Mouse (Mus musculus): ENCODE measurements around the gene March9. TPM values are rescaled to one million over a fixed set of nuclear protein-coding genes. Genes with fewer than 3 reads are reported as not detected.
"Not testable (repeated sequence)": the region's sequence is repeated elsewhere in the genome, so short reads cannot be mapped to it uniquely, and the experiment has no call there.

March9 gene
- polyA plus RNA-seq, 1 experiment from 2014 or later = 0.07 TPM

DNA sequence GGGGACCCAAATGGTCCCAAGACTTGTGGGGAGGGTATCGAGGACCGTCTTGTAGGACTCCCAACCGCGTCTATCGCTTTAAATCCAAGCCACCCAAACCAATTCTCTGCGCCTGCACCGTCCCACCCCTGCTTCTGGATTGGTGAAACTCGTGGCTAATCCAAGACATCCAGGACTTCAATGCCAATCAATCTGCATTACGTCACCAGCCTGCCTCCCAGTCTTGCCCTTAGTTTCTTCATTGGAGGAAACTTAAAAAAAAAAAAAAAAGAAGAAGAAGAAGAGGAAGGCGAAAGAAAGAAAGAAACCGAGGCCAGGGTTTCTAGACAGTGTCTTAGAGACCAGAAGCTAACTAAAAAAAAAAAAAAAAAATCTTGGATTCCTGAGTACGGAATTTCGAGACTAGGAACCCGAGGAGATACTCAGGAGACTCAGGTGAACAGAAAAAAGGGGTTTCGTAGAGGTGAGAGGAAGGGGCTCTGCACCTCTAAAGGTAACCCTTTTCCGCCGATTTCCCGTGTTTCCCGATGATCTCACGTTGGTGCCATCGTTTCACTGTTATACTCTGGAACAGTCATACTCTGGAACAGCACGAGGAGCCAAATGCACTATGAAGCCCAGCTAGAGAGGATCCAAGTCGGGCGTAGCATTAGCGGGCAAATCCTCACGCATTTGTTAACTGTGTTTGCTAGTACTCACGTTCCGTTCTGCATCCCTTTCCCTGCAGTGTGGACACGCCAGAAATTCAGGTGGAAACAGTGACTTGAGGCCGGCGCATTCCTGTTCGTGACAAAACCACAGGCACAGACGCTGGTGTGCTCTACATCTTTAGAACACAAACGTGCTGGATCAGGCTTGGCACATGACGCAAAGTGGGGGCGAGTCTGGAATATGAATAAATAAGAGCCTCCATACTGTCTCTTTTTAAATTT, 10.5 kb upstream of the March9 start, which contains the start of gene Tspan31:
Gene Tspan31 (minus strand): TSS at position 75 of the 932 bp plus-strand sequence.
- Histone ChIP-seq H3K4me3 (replicated peaks) (peak within 1 kb of the TSS; percentile 73), H3K9me3 (replicated peaks) (no peaks in the 10 kb centered on the region), H3K36me3 (peaks cover 28% of the 10 kb centered on the region), H3K27ac (peak within 1 kb of the TSS; percentile 77), H3K27me3 (0 out of 2 replicates have a peak, but pooled peaks cover 5% of the 10 kb centered on the region), H3K4me1 (replicated peaks) (peaks cover 63% of the 10 kb centered on the region), H3K9ac (peak within 1 kb of the TSS; percentile 79), H3K4me2 (peak within 1 kb of the TSS; percentile 89)
- 1% methylated on average over 36 of the region's 36 CpGs for WGBS (ENCODE audit: insufficient replicate concordance)
- ATAC-seq (ENCODE audit: low read depth) (peak; percentile 87), DNase-seq (peak; percentile 87)

- ATAC-seq (ENCODE audit: low read depth) (peak; percentile 24), DNase-seq (no peak)
- Histone ChIP-seq H3K27ac (peak overlapping the region; percentile 77), H3K9me3 (replicated peaks) (no peaks in the 10 kb centered on the region), H3K4me2 (peak overlapping the region; percentile 89), H3K36me3 (peaks cover 37% of the 10 kb centered on the region), H3K9ac (peak overlapping the region; percentile 79), H3K4me3 (replicated peaks) (peak overlapping the region; percentile 73), H3K4me1 (replicated peaks) (peaks cover 65% of the 10 kb centered on the region), H3K27me3 (no peaks in the 10 kb centered on the region)
- WGBS (ENCODE audit: insufficient replicate concordance) = 6% methylated on average over 30 of the region's 30 CpGs
Measured at GRCm38 (mm10) chr10:127069281-127070189, 9.6 kb upstream of the March9 start.

- no peak for ATAC-seq (ENCODE audit: low read depth)
- Histone ChIP-seq H3K9ac (peak overlapping the region; percentile 79), H3K36me3 (peaks cover 39% of the 10 kb centered on the region), H3K27ac (peak overlapping the region; percentile 77), H3K4me2 (peak overlapping the region; percentile 89), H3K4me3 (replicated peaks) (peak overlapping the region; percentile 73), H3K4me1 (replicated peaks) (peaks cover 75% of the 10 kb centered on the region), H3K9me3 (replicated peaks) (no peaks in the 10 kb centered on the region), H3K27me3 (no peaks in the 10 kb centered on the region)
- DNase-seq = no peak
- WGBS (ENCODE audit: insufficient replicate concordance) = 39% methylated on average over 9 of the region's 9 CpGs
Measured at GRCm38 (mm10) chr10:127068360-127069038, 8.5 kb upstream of the March9 start.

DNA sequence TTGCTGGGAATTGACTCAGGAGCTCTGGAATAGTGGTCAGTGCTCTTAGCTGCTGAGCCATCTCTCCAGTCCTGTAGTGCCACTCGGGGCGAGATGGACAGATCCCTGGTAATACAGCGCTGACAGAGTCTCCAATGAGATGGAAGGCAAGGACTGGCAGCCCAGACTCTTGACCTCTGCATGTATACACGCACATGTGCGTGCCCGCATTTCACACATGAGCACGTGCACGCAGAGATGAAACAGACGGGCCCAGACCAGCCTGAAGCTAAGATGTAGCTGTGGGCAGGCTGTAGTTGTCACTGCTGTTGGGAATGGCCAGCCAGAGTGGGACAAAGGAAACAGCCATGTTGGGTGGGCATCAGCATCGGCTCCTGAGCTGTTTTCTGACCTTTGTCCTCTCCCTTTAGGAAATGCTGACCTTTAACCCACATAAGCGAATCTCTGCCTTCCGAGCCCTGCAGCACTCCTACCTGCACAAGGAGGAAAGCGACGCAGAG, 6.6 kb upstream of the March9 start:
- H3K9me3 ChIP-seq (replicated peaks) = no peaks in the 10 kb centered on the region
- H3K4me1 ChIP-seq (replicated peaks) = peaks cover 86% of the 10 kb centered on the region
- 0 out of 2 replicates have a peak overlapping the region, but pooled peaks have one; percentile 5 for H3K9ac ChIP-seq
- no peak overlapping the region for H3K4me3 ChIP-seq (replicated peaks)
- no peak for DNase-seq
- H3K36me3 ChIP-seq = peaks cover 39% of the 10 kb centered on the region
- no peak for ATAC-seq (ENCODE audit: low read depth)
- peaks cover 12% of the 10 kb centered on the region for H3K27me3 ChIP-seq
- H3K27ac ChIP-seq = peak overlapping the region; percentile 45
- 84% methylated on average over 14 of the region's 14 CpGs for WGBS (ENCODE audit: insufficient replicate concordance)
- no peak overlapping the region for H3K4me2 ChIP-seq

- Histone ChIP-seq H3K4me1 (replicated peaks) (peaks cover 81% of the 10 kb centered on the region), H3K27ac (no peak overlapping the region), H3K9me3 (replicated peaks) (no peaks in the 10 kb centered on the region), H3K9ac (peak overlapping the region; percentile 8; the same call in 1 of the 2 replicates), H3K4me2 (no peak overlapping the region), H3K4me3 (replicated peaks) (no peak overlapping the region), H3K36me3 (peaks cover 39% of the 10 kb centered on the region), H3K27me3 (peaks cover 18% of the 10 kb centered on the region)
- ATAC-seq (ENCODE audit: low read depth) (no peak), DNase-seq (no peak)
- WGBS (ENCODE audit: insufficient replicate concordance) = 49% methylated on average over 9 of the region's 9 CpGs
Measured at GRCm38 (mm10) chr10:127065981-127066380, 6.0 kb upstream of the March9 start.

DNA sequence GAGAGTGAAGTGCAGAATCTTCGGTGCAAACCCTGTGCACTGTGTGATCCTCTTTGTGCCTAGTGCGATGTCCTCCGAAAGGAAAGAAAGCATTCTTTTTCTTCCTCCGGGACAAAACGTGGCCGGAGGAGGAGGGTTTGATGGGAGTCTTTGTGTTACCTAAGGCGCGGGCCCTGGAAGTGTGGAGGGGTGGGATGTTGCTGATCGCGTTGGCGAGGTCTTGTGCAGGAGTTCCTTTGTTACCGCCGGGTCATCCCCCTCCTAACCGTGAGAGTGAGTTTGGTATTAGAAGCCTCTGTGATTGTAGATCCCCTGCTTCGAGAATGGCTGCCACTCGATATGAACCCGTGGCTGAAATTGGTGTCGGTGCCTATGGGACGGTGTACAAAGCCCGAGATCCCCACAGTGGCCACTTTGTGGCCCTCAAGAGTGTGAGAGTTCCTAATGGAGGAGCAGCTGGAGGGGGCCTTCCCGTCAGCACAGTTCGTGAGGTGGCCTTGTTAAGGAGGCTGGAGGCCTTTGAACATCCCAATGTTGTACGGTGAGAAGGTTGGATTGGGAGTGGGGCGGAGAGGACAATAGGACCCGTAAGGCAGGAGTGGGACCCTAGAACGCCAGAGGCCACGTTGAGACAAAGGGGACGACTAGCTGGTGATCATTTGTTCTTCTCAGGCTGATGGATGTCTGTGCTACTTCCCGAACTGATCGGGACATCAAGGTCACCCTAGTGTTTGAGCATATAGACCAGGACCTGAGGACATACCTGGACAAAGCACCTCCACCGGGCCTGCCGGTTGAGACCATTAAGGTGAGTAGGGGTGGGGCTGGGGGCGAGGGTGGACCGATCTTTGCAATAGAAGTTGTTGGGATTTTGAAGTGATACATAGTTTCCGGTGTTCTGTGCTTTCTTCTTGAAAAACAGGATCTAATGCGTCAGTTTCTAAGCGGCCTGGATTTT, 4.2 kb upstream of the March9 start:
- H3K27me3 ChIP-seq = peaks cover 36% of the 10 kb centered on the region
- ATAC-seq (ENCODE audit: low read depth) = peak; percentile 2
- WGBS (ENCODE audit: insufficient replicate concordance) = 11% methylated on average over 36 of the region's 37 CpGs
- H3K4me1 ChIP-seq (replicated peaks) = peaks cover 82% of the 10 kb centered on the region
- peak overlapping the region; percentile 91 for H3K9ac ChIP-seq
- peak overlapping the region; percentile 95 for H3K4me2 ChIP-seq
- H3K27ac ChIP-seq = peak overlapping the region; percentile 78
- H3K4me3 ChIP-seq (replicated peaks) = peak overlapping the region; percentile 80
- no peaks in the 10 kb centered on the region for H3K9me3 ChIP-seq (replicated peaks)
- H3K36me3 ChIP-seq = peaks cover 39% of the 10 kb centered on the region
- DNase-seq = no peak

DNA sequence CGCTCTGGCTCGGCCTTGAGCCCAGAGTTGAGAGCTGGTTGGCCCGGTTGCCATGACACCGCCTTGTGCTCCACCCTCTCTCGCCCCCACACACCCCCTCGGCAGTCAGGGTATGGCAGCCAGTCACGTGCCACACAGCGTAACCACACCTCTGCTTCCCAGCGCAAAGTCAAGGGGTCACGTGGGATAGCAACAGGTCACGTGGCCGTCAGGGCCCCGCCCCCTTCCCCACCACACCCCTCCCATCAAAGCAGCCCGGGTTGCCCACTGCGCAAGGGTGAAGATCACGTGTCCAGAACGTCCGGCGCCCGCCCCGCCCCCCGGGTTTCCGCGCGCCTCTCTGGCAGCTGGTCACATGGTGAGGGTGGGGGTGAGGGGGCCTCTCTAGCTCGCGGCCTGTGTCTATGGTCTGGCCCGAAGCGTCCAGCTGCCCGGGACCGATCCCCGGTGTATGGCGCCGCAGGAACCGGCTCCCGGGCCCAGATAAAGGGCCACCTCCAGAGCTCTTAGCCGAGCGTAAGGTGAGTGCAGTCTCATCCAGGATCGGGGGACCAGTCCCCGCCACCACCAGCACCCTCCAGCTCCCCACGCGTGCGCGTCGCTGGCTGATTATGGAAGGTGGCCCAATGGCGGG, 3.4 kb upstream of the March9 start, which contains the start of gene Cdk4:
Gene Cdk4 (plus strand): TSS at position 296 of the 634 bp plus-strand sequence.
- Histone ChIP-seq H3K36me3 (peaks cover 39% of the 10 kb centered on the region), H3K9me3 (replicated peaks) (no peaks in the 10 kb centered on the region), H3K4me2 (peak within 1 kb of the TSS; percentile 95), H3K4me3 (replicated peaks) (peak within 1 kb of the TSS; percentile 80), H3K4me1 (replicated peaks) (peaks cover 81% of the 10 kb centered on the region), H3K27ac (peak within 1 kb of the TSS; percentile 78), H3K9ac (peak within 1 kb of the TSS; percentile 91), H3K27me3 (peaks cover 44% of the 10 kb centered on the region)
- peak; percentile 87 for ATAC-seq (ENCODE audit: low read depth)
- 0% methylated on average over 46 of the region's 46 CpGs for WGBS (ENCODE audit: insufficient replicate concordance)
- peak; percentile 94 for DNase-seq

GRCm38 (mm10) chr10:127062503-127062902, 2.5 kb upstream of the March9 start:
- 58% methylated on average over 5 of the region's 5 CpGs for WGBS (ENCODE audit: insufficient replicate concordance)
- ATAC-seq (ENCODE audit: low read depth) = no peak
- peak overlapping the region; percentile 95 for H3K4me2 ChIP-seq

DNA sequence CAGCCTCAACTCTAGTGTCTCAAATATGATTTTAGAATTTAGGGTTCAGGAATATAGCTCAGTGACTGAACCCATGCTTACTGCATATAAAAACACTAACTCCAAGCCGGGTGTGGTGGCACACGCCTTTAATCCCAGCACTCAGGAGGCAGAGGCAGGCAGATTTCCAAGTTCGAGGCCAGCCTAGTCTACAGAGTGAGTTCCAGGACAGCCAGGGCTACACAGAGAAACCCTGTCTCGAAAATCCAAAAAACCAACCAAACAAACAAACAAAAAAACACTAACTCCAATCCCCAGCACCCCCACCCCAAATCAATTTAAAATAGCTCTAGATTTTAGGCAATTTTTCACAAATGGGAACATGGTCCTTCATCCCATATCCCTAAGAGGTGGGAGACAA, 2.1 kb upstream of the March9 start:
- DNase-seq; H3K9ac ChIP-seq; H3K27ac ChIP-seq; H3K9me3 ChIP-seq (replicated peaks); H3K4me3 ChIP-seq (replicated peaks); ATAC-seq (ENCODE audit: low read depth); H3K4me2 ChIP-seq: not testable (repeated sequence)
- 67% methylated on average over 4 of the region's 4 CpGs for WGBS (ENCODE audit: insufficient replicate concordance)
- Histone ChIP-seq H3K27me3 (peaks cover 57% of the 10 kb centered on the region), H3K4me1 (replicated peaks) (peaks cover 69% of the 10 kb centered on the region), H3K36me3 (peaks cover 27% of the 10 kb centered on the region)

More at GRCm38 (mm10) chr10:127062503-127062902, 2.5 kb upstream of the March9 start:
- H3K4me1 ChIP-seq (replicated peaks) = peaks cover 73% of the 10 kb centered on the region
- H3K36me3 ChIP-seq = peaks cover 31% of the 10 kb centered on the region
- no peak for DNase-seq
- H3K9me3 ChIP-seq (replicated peaks) = no peaks in the 10 kb centered on the region
- peaks cover 53% of the 10 kb centered on the region for H3K27me3 ChIP-seq
- H3K4me3 ChIP-seq (replicated peaks) = 0 out of 2 replicates have a peak overlapping the region, but pooled peaks have one; percentile 80
- H3K9ac ChIP-seq = no peak overlapping the region
- no peak overlapping the region for H3K27ac ChIP-seq

Measured in liver, embryonic 13.5 days (tissue).